ENCODE assay signal across 11 mouse cellular contexts in genomic region chr13:44248401-44248800, GRCm38 (mm10).
DNase-seq lines count a peak whose midpoint lies in the region; ATAC-seq and TF ChIP-seq lines count a peak whose summit lies in the region.
"Had no signal": no experiment of that assay in that cellular context is flagged by ENCODE, and none has a peak within 500 bp of the region (broad histone marks: within the 10 kb centered on the region; RNA-seq: fewer than 3 reads in every experiment).

No protein-coding gene starts in this region.

- no peaks in the 10 kb centered on the region for H3K9me3 ChIP-seq in lung, postnatal 0 days (ENCODE audit: low read length)
- H3K9me3 ChIP-seq in heart, embryonic 13.5 days: no peaks in the 10 kb centered on the region
- no peaks in the 10 kb centered on the region for H3K9me3 ChIP-seq in limb, embryonic 13.5 days
- H3K9me3 ChIP-seq: hindbrain, embryonic 10.5 days had no signal

- TF ChIP-seq CTCF in lung, postnatal 0 days (IDR thresholded peaks at IDR 0.05): no peak

- H3K27ac ChIP-seq in lung, postnatal 0 days (ENCODE audit: low read length): no peak overlapping the region
- H3K27ac ChIP-seq in heart, embryonic 13.5 days (replicated peaks): peak overlapping the region; percentile 98
- no peak overlapping the region for H3K27ac ChIP-seq in limb, embryonic 13.5 days
- H3K27ac ChIP-seq: hindbrain, embryonic 10.5 days had no signal

- no peaks in the 10 kb centered on the region for H3K4me1 ChIP-seq in lung, postnatal 0 days (ENCODE audit: insufficient read depth, low read depth, low read length)
- peaks cover 46% of the 10 kb centered on the region for H3K4me1 ChIP-seq in heart, embryonic 13.5 days
- peaks cover 34% of the 10 kb centered on the region for H3K4me1 ChIP-seq in limb, embryonic 13.5 days

- ATAC-seq in lung, postnatal 0 days: no peak
- peak; percentile 73; the same call in 1 of the 2 replicates for ATAC-seq in heart, embryonic 13.5 days (ENCODE audit: extremely low read depth, insufficient number of reproducible peaks, low FRiP score, low TSS enrichment)
- ATAC-seq in limb, embryonic 13.5 days (ENCODE audit: low FRiP score, low read depth): 0 out of 2 replicates have a peak, but pooled peaks have one; percentile 40

- no peak for TF ChIP-seq EP300 in lung, postnatal 0 days (IDR thresholded peaks at IDR 0.05)

- no peak overlapping the region for H3K4me2 ChIP-seq in lung, postnatal 0 days (replicated peaks; ENCODE audit: low read depth, low read length)
- peak overlapping the region; percentile 46 for H3K4me2 ChIP-seq in heart, embryonic 13.5 days
- H3K4me2 ChIP-seq in limb, embryonic 13.5 days (replicated peaks): no peak overlapping the region

- no peak overlapping the region for H3K9ac ChIP-seq in lung, postnatal 0 days (replicated peaks; ENCODE audit: low read depth)
- peak overlapping the region; percentile 62 for H3K9ac ChIP-seq in heart, embryonic 13.5 days
- no peak overlapping the region for H3K9ac ChIP-seq in limb, embryonic 13.5 days

- H3K4me3 ChIP-seq in lung, postnatal 0 days (ENCODE audit: low read depth, low read length): no peak overlapping the region
- H3K4me3 ChIP-seq in heart, embryonic 13.5 days: no peak overlapping the region
- no peak overlapping the region for H3K4me3 ChIP-seq in limb, embryonic 13.5 days
- H3K4me3 ChIP-seq: hindbrain, embryonic 10.5 days had no signal

- peak; percentile 27 for DNase-seq in embryo, embryonic 11 days
- DNase-seq in embryo, embryonic 10 days (ENCODE audit: low spot score): no peak
- peak; percentile 17 for DNase-seq in lung, postnatal 0 days (ENCODE audit: low spot score)
- DNase-seq in lung, postnatal 14 days: no peak
- no peak for DNase-seq in adrenal gland, postnatal 10 days
- DNase-seq in cerebellum, adult 9-10 months: no peak
- DNase-seq: cerebellum, postnatal 14 days; kidney, adult 2 months had no signal

- no peaks in the 10 kb centered on the region for H3K36me3 ChIP-seq in lung, postnatal 0 days (ENCODE audit: insufficient read depth, low read length)
- H3K36me3 ChIP-seq in heart, embryonic 13.5 days: no peaks in the 10 kb centered on the region
- no peaks in the 10 kb centered on the region for H3K36me3 ChIP-seq in limb, embryonic 13.5 days
- H3K36me3 ChIP-seq: hindbrain, embryonic 10.5 days had no signal

- 16% methylated on average over 8 of the region's 8 CpGs for WGBS in lung, postnatal 0 days
- WGBS in heart, embryonic 13.5 days: 9% methylated on average over 8 of the region's 8 CpGs
- 30% methylated on average over 8 of the region's 8 CpGs for WGBS in limb, embryonic 13.5 days

- H3K27me3 ChIP-seq in lung, postnatal 0 days (replicated peaks; ENCODE audit: insufficient read depth, low read length): no peaks in the 10 kb centered on the region
- H3K27me3 ChIP-seq in heart, embryonic 13.5 days (replicated peaks): no peaks in the 10 kb centered on the region
- 0 out of 2 replicates have a peak, but pooled peaks cover 3% of the 10 kb centered on the region for H3K27me3 ChIP-seq in limb, embryonic 13.5 days

Comparison
In these comparisons a context has a peak if more than half of its experiments do, and no peak if none do; other contexts are left out.
1. DNase-seq: peak in embryo, embryonic 11 days (single experiment) and lung, postnatal 0 days (single experiment); none in embryo, embryonic 10 days (single experiment), lung, postnatal 14 days (single experiment), adrenal gland, postnatal 10 days (single experiment) and cerebellum, adult 9-10 months (single experiment).